Mouse (Mus musculus) midbrain, embryonic 16.5 days (tissue): ENCODE measurements at regions not wholly inside any gene's neighbourhood (a gene's known extent, or its start where the extent isn't known, plus 50 kb on each side); places are given as distances from the start of the nearest gene placed in this dataset.
A peak's percentile ranks its signal among the peaks of the same experiment; 100 is the strongest.

Experiments used
- ATAC-seq: fragments of 200-750 bp; cut with Nextera tagmentation; 2 replicates; pipeline ENCODE4 v1.8.0; 2017; ENCODE audit warnings: moderate TSS enrichment
- H3K27ac ChIP-seq: fragments of 300-500 bp; sonication (generic); 2 replicates; pipeline ENCODE4 v1.5.1; 2014; ENCODE audit warnings: mild to moderate bottlenecking, low read length, mixed read lengths
- H3K27me3 ChIP-seq: fragments of 300-500 bp; sonication (generic); 2 replicates; pipeline ENCODE4 v1.6.1; 2014; ENCODE audit warnings: low read depth, low read length, mixed read lengths; ENCODE audit not compliant: control insufficient read depth, insufficient read depth
- H3K36me3 ChIP-seq: fragments of 300-500 bp; sonication (generic); 2 replicates; pipeline ENCODE4 v1.6.1; 2014; ENCODE audit warnings: mild to moderate bottlenecking, low read length, moderate library complexity, mixed read lengths; ENCODE audit not compliant: control insufficient read depth, insufficient read depth
- H3K4me1 ChIP-seq: fragments of 300-500 bp; sonication (generic); 2 replicates; pipeline ENCODE4 v1.6.1; 2014; ENCODE audit warnings: mild to moderate bottlenecking, low read length, mixed read lengths; ENCODE audit not compliant: control insufficient read depth, insufficient read depth
- H3K4me2 ChIP-seq: fragments of 300-500 bp; sonication (generic); 2 replicates; pipeline ENCODE4 v1.6.1; 2014; ENCODE audit warnings: mild to moderate bottlenecking, low read length, mixed read lengths
- H3K4me3 ChIP-seq: fragments of 300-500 bp; sonication (generic); 2 replicates; pipeline ENCODE4 v1.5.1; 2014; ENCODE audit warnings: low read depth, mild to moderate bottlenecking, low read length, moderate library complexity, mixed read lengths
- H3K9ac ChIP-seq: fragments of 300-500 bp; sonication (generic); 2 replicates; pipeline ENCODE4 v1.6.1; 2014; ENCODE audit warnings: low read depth, low read length, mixed read lengths
- H3K9me3 ChIP-seq: fragments of 300-500 bp; sonication (generic); replicated peaks from 2 replicates; pipeline ENCODE4 v1.6.1; 2014; ENCODE audit warnings: mild to moderate bottlenecking, low read length, mixed read lengths; ENCODE audit not compliant: control insufficient read depth, poor library complexity, severe bottlenecking
- WGBS: fragments of 180-500 bp; shearing (Covaris S2); extraction: QIAGEN DNeasy Blood & Tissue Kit; methylation state at CpG from one replicate; pipeline ENCODE4 v1.1.7; 2014; 5-methylcytosine and 5-hydroxymethylcytosine counted together

- WGBS: 76% methylated on average over 3 of the region's 3 CpGs
- H3K9ac ChIP-seq: no peak overlapping the region
- H3K4me3 ChIP-seq: no peak overlapping the region
- no peaks in the 10 kb centered on the region for H3K9me3 ChIP-seq
- H3K36me3 ChIP-seq: no peaks in the 10 kb centered on the region
- H3K4me2 ChIP-seq: no peak overlapping the region
- no peaks in the 10 kb centered on the region for H3K27me3 ChIP-seq
- no peak overlapping the region for H3K27ac ChIP-seq
- H3K4me1 ChIP-seq: peaks cover 6% of the 10 kb centered on the region
- no peak for ATAC-seq
These were observed 306.6 kb downstream of the Arl4a start for GRCm38 (mm10) chr12:39731177-39731576.

- 84% methylated on average over 2 of the region's 2 CpGs for WGBS
- no peaks in the 10 kb centered on the region for H3K9me3 ChIP-seq
- H3K4me2 ChIP-seq: no peak overlapping the region
- H3K4me3 ChIP-seq: no peak overlapping the region
- H3K27ac ChIP-seq: no peak overlapping the region
- H3K36me3 ChIP-seq: no peaks in the 10 kb centered on the region
- no peaks in the 10 kb centered on the region for H3K4me1 ChIP-seq
- no peak for ATAC-seq
- no peak overlapping the region for H3K9ac ChIP-seq
- no peaks in the 10 kb centered on the region for H3K27me3 ChIP-seq
These were observed 308.6 kb downstream of the Arl4a start for GRCm38 (mm10) chr12:39729255-39729654.

GRCm38 (mm10) chr12:39724172-39724571 lies 313.7 kb downstream of the Arl4a start:
- Histone ChIP-seq H3K36me3 (no peaks in the 10 kb centered on the region), H3K9ac (no peak overlapping the region), H3K4me1 (no peaks in the 10 kb centered on the region), H3K27ac (no peak overlapping the region), H3K4me3 (no peak overlapping the region), H3K4me2 (no peak overlapping the region), H3K9me3 (no peaks in the 10 kb centered on the region), H3K27me3 (no peaks in the 10 kb centered on the region)
- WGBS: 95% methylated on average over 2 of the region's 2 CpGs
- ATAC-seq: no peak

- peak overlapping the region; percentile 21 for H3K4me2 ChIP-seq
- 19% methylated on average over 4 of the region's 4 CpGs for WGBS
- no peaks in the 10 kb centered on the region for H3K9me3 ChIP-seq
- ATAC-seq: peak; percentile 91
- peak overlapping the region; percentile 78 for H3K27ac ChIP-seq
- no peaks in the 10 kb centered on the region for H3K36me3 ChIP-seq
- H3K27me3 ChIP-seq: no peaks in the 10 kb centered on the region
- H3K9ac ChIP-seq: no peak overlapping the region
- peaks cover 11% of the 10 kb centered on the region for H3K4me1 ChIP-seq
- H3K4me3 ChIP-seq: no peak overlapping the region
These were observed 322.7 kb downstream of the Arl4a start for GRCm38 (mm10) chr12:39715120-39715519.

GRCm38 (mm10) chr12:39714169-39714794 lies 323.5 kb downstream of the Arl4a start:
- peaks cover 11% of the 10 kb centered on the region for H3K4me1 ChIP-seq
- no peak overlapping the region for H3K4me3 ChIP-seq
- no peak overlapping the region for H3K9ac ChIP-seq
- H3K27ac ChIP-seq: 0 out of 2 replicates have a peak overlapping the region, but pooled peaks have one; percentile 12
- no peaks in the 10 kb centered on the region for H3K9me3 ChIP-seq
- H3K36me3 ChIP-seq: no peaks in the 10 kb centered on the region
- H3K27me3 ChIP-seq: no peaks in the 10 kb centered on the region
- 89% methylated on average over 2 of the region's 2 CpGs for WGBS
- ATAC-seq: peak; percentile 47; the same call in 1 of the 2 replicates
- no peak overlapping the region for H3K4me2 ChIP-seq

- no peaks in the 10 kb centered on the region for H3K9me3 ChIP-seq
- no peak overlapping the region for H3K27ac ChIP-seq
- H3K4me2 ChIP-seq: no peak overlapping the region
- no peaks in the 10 kb centered on the region for H3K36me3 ChIP-seq
- no peak for ATAC-seq
- WGBS: 89% methylated on average over 1 of the region's 1 CpGs
- no peaks in the 10 kb centered on the region for H3K27me3 ChIP-seq
- H3K4me3 ChIP-seq: no peak overlapping the region
- H3K4me1 ChIP-seq: peaks cover 11% of the 10 kb centered on the region
- no peak overlapping the region for H3K9ac ChIP-seq
These were observed 326.0 kb downstream of the Arl4a start for GRCm38 (mm10) chr12:39711807-39712206.

GRCm38 (mm10) chr12:39709850-39710249 lies 328.0 kb downstream of the Arl4a start:
- ATAC-seq: no peak
- WGBS: 80% methylated on average over 5 of the region's 5 CpGs
- no peaks in the 10 kb centered on the region for H3K9me3 ChIP-seq

GRCm38 (mm10) chr12:39697182-39697581 lies 340.6 kb downstream of the Arl4a start:
- no peak for ATAC-seq
- WGBS: 82% methylated on average over 3 of the region's 3 CpGs
- no peaks in the 10 kb centered on the region for H3K36me3 ChIP-seq

More at GRCm38 (mm10) chr12:39709850-39710249, 328.0 kb downstream of the Arl4a start:
- Histone ChIP-seq H3K36me3 (no peaks in the 10 kb centered on the region), H3K27me3 (no peaks in the 10 kb centered on the region), H3K4me1 (peaks cover 4% of the 10 kb centered on the region; the same call in 1 of the 2 replicates), H3K4me3 (no peak overlapping the region), H3K9ac (no peak overlapping the region), H3K4me2 (no peak overlapping the region), H3K27ac (no peak overlapping the region)

GRCm38 (mm10) chr12:39695322-39695721 lies 342.5 kb downstream of the Arl4a start:
- WGBS: 81% methylated on average over 1 of the region's 1 CpGs
- H3K4me2 ChIP-seq: no peak overlapping the region
- no peak overlapping the region for H3K27ac ChIP-seq
- H3K4me3 ChIP-seq: no peak overlapping the region
- no peaks in the 10 kb centered on the region for H3K4me1 ChIP-seq
- ATAC-seq: no peak
- no peaks in the 10 kb centered on the region for H3K36me3 ChIP-seq
- no peaks in the 10 kb centered on the region for H3K27me3 ChIP-seq
- no peaks in the 10 kb centered on the region for H3K9me3 ChIP-seq
- H3K9ac ChIP-seq: no peak overlapping the region

More at GRCm38 (mm10) chr12:39697182-39697581, 340.6 kb downstream of the Arl4a start:
- no peak overlapping the region for H3K4me2 ChIP-seq
- H3K4me3 ChIP-seq: no peak overlapping the region
- H3K27me3 ChIP-seq: no peaks in the 10 kb centered on the region
- H3K4me1 ChIP-seq: no peaks in the 10 kb centered on the region
- H3K9me3 ChIP-seq: no peaks in the 10 kb centered on the region
- H3K27ac ChIP-seq: no peak overlapping the region
- H3K9ac ChIP-seq: no peak overlapping the region
